7 mouse cellular contexts compared by ENCODE assay signal in genomic region chr13:51424647-51425046, GRCm38 (mm10). TPM values are rescaled to one million over a fixed set of nuclear protein-coding genes. Genes with fewer than 3 reads are reported as not detected.
DNase-seq lines count a peak whose midpoint lies in the region; ATAC-seq and TF ChIP-seq lines count a peak whose summit lies in the region.

No protein-coding gene starts in this region.

- no peak overlapping the region for H3K4me2 ChIP-seq in neural tube, embryonic 15.5 days

- no peaks in the 10 kb centered on the region for H3K4me1 ChIP-seq in neural tube, embryonic 15.5 days
- H3K4me1 ChIP-seq in lung, adult 2 months (ENCODE audit: control insufficient read depth, insufficient read depth, low read length): no peaks in the 10 kb centered on the region

- TF ChIP-seq CTCF in lung, adult 2 months (IDR thresholded peaks at IDR 0.05; ENCODE audit: insufficient read depth, low read length): peak; percentile 80

- H3K36me3 ChIP-seq in neural tube, embryonic 15.5 days: no peaks in the 10 kb centered on the region

- no peak overlapping the region for H3K27ac ChIP-seq in neural tube, embryonic 15.5 days (replicated peaks)

- TF ChIP-seq POLR2A in lung, adult 2 months (IDR thresholded peaks at IDR 0.05; ENCODE audit: borderline replicate concordance, extremely low read depth, low read depth, low read length): no peak

- peak; percentile 71 for DNase-seq in neural tube, embryonic 10.5 days (ENCODE audit: extremely low spot score, low spot score)
- DNase-seq in adipocyte (ENCODE audit: low spot score): peak; percentile 76
- peak; percentile 87 for DNase-seq in embryo, embryonic 10.5 days (ENCODE audit: low spot score)
- peak; percentile 58 for DNase-seq in hindlimb bud, embryonic 11.5 days (ENCODE audit: extremely low spot score, low read depth, low spot score)
- peak; percentile 48 for DNase-seq in lung, adult 2 months
- DNase-seq in ovary, postnatal 36 days (ENCODE audit: low spot score): peak; percentile 66

- H3K4me3 ChIP-seq in neural tube, embryonic 15.5 days (replicated peaks): no peak overlapping the region
- no peak overlapping the region for H3K4me3 ChIP-seq in lung, adult 2 months (replicated peaks; ENCODE audit: extremely low read depth, low read depth, low read length)

- 23% methylated on average over 5 of the region's 5 CpGs for WGBS in neural tube, embryonic 15.5 days
- 6% methylated on average over 5 of the region's 5 CpGs for WGBS in lung, adult 2 months

- no peak for ATAC-seq in neural tube, embryonic 15.5 days (ENCODE audit: low FRiP score)

- H3K9me3 ChIP-seq in neural tube, embryonic 15.5 days (replicated peaks): no peaks in the 10 kb centered on the region

- no peaks in the 10 kb centered on the region for H3K27me3 ChIP-seq in neural tube, embryonic 15.5 days (replicated peaks)

- H3K9ac ChIP-seq in neural tube, embryonic 15.5 days (replicated peaks): no peak overlapping the region

RNA-seq across cellular contexts. Expression of gene S1pr3, which starts 16.2 kb away (rescaled TPM):
- polyA plus RNA-seq in neural tube, embryonic 15.5 days (2015; fragmentation: Nextera tagmentation; extraction: Ambion mirVana): 12.5 and 27.9 TPM in 2 replicates
- 38.6 and 51.1 TPM in 2 replicates for polyA plus RNA-seq in lung, adult 2 months (2012; rRNA removed)
